Mouse (Mus musculus) hindbrain, embryonic 13.5 days (tissue): ENCODE measurements at regions not wholly inside any gene's neighbourhood (a gene's known extent, or its start where the extent isn't known, plus 50 kb on each side); places are given as distances from the start of the nearest gene placed in this dataset.
"Not testable (repeated sequence)": the region's sequence is repeated elsewhere in the genome, so short reads cannot be mapped to it uniquely, and the experiment has no call there.

ENCODE experiments used
- ATAC-seq: fragments of 200-750 bp; cut with Nextera tagmentation; 2 replicates; pipeline ENCODE4 v1.8.0; 2017; ENCODE audit warnings: moderate TSS enrichment; ENCODE audit not compliant: low FRiP score
- H3K27ac ChIP-seq: fragments of 300-500 bp; sonication (generic); 2 replicates; pipeline ENCODE4 v1.5.1; 2015; ENCODE audit warnings: inconsistent platforms, mild to moderate bottlenecking, moderate library complexity
- H3K27me3 ChIP-seq: fragments of 300-500 bp; sonication (generic); 2 replicates; pipeline ENCODE4 v1.6.1; 2015; ENCODE audit warnings: mild to moderate bottlenecking, inconsistent platforms
- H3K36me3 ChIP-seq: fragments of 300-500 bp; sonication (generic); 2 replicates; pipeline ENCODE4 v1.6.1; 2015; ENCODE audit warnings: mild to moderate bottlenecking, inconsistent platforms
- H3K4me1 ChIP-seq: fragments of 300-500 bp; sonication (generic); replicated peaks from 2 replicates; pipeline ENCODE4 v1.6.1; 2015; ENCODE audit warnings: inconsistent platforms
- H3K4me2 ChIP-seq: fragments of 300-500 bp; sonication (generic); 2 replicates; pipeline ENCODE4 v1.6.1; 2015; ENCODE audit warnings: inconsistent platforms, mild to moderate bottlenecking, moderate library complexity
- H3K4me3 ChIP-seq: fragments of 300-500 bp; sonication (generic); 2 replicates; pipeline ENCODE4 v1.5.1; 2015; ENCODE audit warnings: mild to moderate bottlenecking, inconsistent platforms
- H3K9ac ChIP-seq: fragments of 300-500 bp; sonication (generic); 2 replicates; pipeline ENCODE4 v1.6.1; 2015; ENCODE audit warnings: mild to moderate bottlenecking, inconsistent platforms
- H3K9me3 ChIP-seq: fragments of 300-500 bp; sonication (generic); 2 replicates; pipeline ENCODE4 v1.6.1; 2016; ENCODE audit warnings: inconsistent platforms
- WGBS: fragments of 180-500 bp; shearing (Covaris S2); methylation state at CpG from one replicate; pipeline ENCODE4 v1.1.7; 2015; 5-methylcytosine and 5-hydroxymethylcytosine counted together

DNA sequence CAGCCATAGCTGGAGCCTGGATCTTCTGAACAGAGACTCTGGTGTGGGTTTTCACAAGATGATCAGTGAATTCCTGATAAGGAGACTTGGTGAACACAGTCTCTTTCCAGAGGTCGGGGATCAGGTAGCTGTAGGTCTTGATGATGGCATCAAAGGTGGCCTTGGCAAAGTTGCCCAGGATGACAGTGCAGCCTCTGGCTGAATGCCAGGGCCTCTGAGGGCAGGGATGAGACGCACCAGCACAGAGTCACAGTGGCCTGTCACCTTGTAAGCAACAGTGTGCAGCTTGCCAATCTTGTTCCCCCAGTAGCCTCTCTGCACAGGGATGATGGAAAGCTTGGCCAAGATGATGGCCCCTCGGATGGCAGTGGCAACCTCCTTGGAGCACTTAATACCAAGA is 95.9 kb upstream of the Ipo5 start:
- H3K4me3 ChIP-seq, H3K4me1 ChIP-seq, H3K9ac ChIP-seq, H3K27ac ChIP-seq, H3K27me3 ChIP-seq, H3K36me3 ChIP-seq, H3K4me2 ChIP-seq, H3K9me3 ChIP-seq, ATAC-seq: not testable (repeated sequence)
- WGBS = 75% methylated on average over 3 of the region's 3 CpGs

DNA sequence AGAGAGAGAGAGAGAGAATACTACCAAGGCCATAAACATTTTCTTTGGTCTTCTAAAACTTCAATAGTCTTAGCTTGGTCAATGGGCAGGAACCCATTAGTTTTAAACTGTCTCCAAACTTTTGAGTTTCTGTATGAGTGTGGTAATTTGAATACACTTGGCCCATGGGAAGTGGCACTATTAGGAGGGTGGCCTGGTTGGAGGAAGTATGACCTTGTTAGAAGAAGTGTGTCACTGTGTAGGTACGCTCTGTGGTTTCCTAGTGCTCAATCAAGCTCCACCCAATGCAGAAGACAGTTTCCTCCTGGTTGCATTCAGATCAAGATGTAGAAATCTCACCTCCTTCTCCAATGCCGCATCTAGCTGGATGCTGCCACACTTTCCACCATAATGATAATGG is 94.5 kb upstream of the Ipo5 start:
- H3K9ac ChIP-seq = no peak overlapping the region
- H3K4me3 ChIP-seq = no peak overlapping the region
- ATAC-seq = no peak
- no peaks in the 10 kb centered on the region for H3K27me3 ChIP-seq
- H3K4me1 ChIP-seq = no peaks in the 10 kb centered on the region
- H3K27ac ChIP-seq = no peak overlapping the region
- whole genome bisulfite sequencing = 94% methylated on average over 2 of the region's 2 CpGs
- no peaks in the 10 kb centered on the region for H3K9me3 ChIP-seq
- H3K4me2 ChIP-seq = no peak overlapping the region
- H3K36me3 ChIP-seq = no peaks in the 10 kb centered on the region

DNA sequence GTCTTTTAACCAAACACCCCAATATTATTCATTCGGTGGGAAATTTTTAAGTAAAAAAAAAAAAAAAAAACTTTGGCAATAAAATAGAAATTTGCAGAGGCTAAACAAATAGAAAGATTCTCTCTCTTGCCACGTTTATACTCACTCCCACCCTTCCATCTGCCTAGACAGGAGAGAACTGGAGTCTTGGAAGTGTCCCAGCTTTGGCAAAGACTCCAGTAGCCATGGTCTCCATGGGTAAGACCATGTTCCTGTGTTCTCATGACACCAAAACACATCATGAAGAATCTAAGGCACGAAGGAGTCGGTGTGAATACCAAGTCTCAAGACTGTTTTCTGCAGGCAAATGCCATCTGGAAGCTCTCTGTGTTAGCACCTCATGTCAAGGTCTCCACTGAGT is 84.8 kb upstream of the Ipo5 start:
- Histone ChIP-seq H3K4me3 (no peak overlapping the region), H3K9ac (no peak overlapping the region), H3K4me2 (no peak overlapping the region), H3K27me3 (no peaks in the 10 kb centered on the region), H3K4me1 (no peaks in the 10 kb centered on the region), H3K36me3 (no peaks in the 10 kb centered on the region), H3K9me3 (no peaks in the 10 kb centered on the region), H3K27ac (no peak overlapping the region)
- WGBS = 91% methylated on average over 4 of the region's 4 CpGs
- ATAC-seq = no peak

DNA sequence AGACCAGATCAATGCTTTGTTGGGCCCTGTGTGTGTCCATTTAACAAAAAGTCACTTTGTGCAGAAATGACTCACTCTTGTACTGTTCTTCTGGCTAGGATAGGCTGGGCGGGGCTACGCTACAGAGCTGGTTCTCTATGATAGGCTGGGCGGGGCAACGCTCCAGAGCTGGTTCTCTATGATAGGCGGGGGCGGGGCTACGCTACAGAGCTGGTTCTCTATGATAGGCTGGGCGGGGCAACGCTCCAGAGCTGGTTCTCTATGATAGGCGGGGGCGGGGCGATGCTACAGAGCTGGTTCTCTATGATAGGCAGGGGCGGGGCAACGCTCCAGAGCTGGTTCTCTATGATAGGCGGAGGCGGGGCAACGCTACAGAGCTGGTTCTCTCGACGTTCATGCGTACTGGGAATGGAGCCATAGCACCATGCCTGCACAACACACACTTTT is 80.6 kb upstream of the Ipo5 start:
- not testable (repeated sequence) for H3K9ac ChIP-seq, H3K9me3 ChIP-seq, H3K4me2 ChIP-seq, H3K4me3 ChIP-seq, H3K36me3 ChIP-seq, H3K27me3 ChIP-seq, H3K27ac ChIP-seq
- ATAC-seq = peak; percentile 36; the same call in 1 of the 2 replicates
- WGBS = 23% methylated on average over 16 of the region's 20 CpGs
- peaks cover 12% of the 10 kb centered on the region for H3K4me1 ChIP-seq

DNA sequence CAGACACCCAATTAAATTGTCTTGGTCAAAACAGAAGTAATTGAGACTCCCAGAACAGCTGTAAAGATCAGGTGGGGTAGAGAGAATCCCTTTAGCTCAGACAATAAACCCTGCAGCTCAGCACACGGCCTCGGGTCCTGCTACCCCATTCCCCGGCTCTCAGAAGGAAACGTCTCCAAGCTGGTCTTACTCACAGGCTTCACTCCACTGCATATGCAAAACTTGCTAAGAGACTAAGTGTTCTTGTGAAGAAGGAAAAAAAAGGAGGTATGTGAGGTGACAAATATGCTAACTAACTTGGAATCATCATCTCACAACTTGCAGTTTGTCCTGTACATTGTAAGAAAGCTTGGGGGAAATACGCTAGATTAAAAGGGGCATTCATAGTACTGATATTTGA is 79.6 kb upstream of the Ipo5 start:
- Histone ChIP-seq H3K9ac (no peak overlapping the region), H3K27me3 (no peaks in the 10 kb centered on the region), H3K4me1 (peaks cover 12% of the 10 kb centered on the region), H3K36me3 (no peaks in the 10 kb centered on the region), H3K27ac (no peak overlapping the region), H3K9me3 (no peaks in the 10 kb centered on the region), H3K4me2 (no peak overlapping the region), H3K4me3 (no peak overlapping the region)
- peak; percentile 34; the same call in 1 of the 2 replicates for ATAC-seq
- WGBS = 58% methylated on average over 5 of the region's 5 CpGs

DNA sequence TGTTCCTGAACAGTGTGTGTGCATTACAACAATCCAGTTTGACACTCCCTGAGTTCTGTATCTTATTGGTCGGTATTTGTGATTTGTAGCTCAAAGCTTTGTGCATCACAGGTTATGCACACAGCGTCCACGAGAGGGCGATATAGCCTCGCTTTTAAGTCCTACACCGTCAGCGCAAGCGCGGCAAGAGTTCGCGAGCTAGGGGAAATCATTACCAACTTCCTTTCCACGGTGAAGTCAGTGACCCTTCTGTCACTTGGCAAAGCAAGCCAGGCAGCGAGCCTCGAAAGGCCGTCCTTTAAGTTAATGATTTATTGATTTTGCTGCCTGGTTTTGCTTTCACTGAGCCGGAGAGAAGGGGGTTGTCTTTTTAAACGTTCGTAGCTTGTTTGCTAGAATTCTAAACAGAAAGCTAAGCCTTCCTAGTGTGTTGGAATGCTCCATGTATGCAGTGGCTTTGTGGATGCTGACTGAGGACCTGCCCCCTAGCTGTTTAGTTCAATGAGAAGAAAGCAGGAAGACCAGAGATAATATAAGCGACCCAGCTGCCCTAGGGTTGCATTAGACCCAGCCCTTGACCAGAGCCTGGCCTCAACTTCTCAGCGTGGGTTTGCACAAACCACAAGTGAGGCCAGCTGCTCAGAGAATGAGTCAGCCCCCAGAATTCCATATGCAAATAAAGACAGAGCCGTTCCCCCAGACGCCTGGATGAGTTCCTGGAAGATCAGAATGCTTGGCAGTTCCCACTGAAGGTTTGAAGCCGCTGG is 79.0 kb upstream of the Ipo5 start:
- H3K27ac ChIP-seq = peak overlapping the region; percentile 63
- peak overlapping the region; percentile 58 for H3K4me2 ChIP-seq
- H3K4me3 ChIP-seq = peak overlapping the region; percentile 27
- no peaks in the 10 kb centered on the region for H3K27me3 ChIP-seq
- H3K9ac ChIP-seq = peak overlapping the region; percentile 49; the same call in 1 of the 2 replicates
- peak; percentile 58 for ATAC-seq
- no peaks in the 10 kb centered on the region for H3K36me3 ChIP-seq
- H3K4me1 ChIP-seq = peaks cover 12% of the 10 kb centered on the region
- WGBS = 5% methylated on average over 23 of the region's 23 CpGs
- no peaks in the 10 kb centered on the region for H3K9me3 ChIP-seq

DNA sequence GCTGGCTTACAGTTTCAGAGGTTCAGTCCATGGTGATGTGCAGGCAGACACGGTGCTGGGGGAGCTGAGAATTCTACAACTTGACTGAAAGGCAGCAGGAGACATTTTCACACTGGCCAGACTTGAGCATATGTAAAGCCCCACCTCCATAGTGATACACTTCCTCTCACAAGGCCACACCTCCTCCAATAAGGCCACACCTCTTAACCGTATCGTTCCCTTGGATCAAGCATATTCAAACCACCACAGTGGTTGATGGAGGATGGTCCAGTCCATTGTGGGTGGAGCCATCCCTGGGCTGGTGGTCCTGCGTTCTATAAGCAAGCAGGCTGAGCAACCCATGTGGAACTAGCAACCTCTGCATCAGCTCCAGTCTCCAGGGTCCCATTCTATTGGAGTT is 76.2 kb upstream of the Ipo5 start:
- Histone ChIP-seq H3K9me3 (no peaks in the 10 kb centered on the region), H3K4me1 (peaks cover 12% of the 10 kb centered on the region), H3K27me3 (no peaks in the 10 kb centered on the region), H3K36me3 (no peaks in the 10 kb centered on the region), H3K27ac (no peak overlapping the region), H3K4me2 (no peak overlapping the region), H3K4me3 (no peak overlapping the region), H3K9ac (no peak overlapping the region)
- 88% methylated on average over 4 of the region's 4 CpGs for WGBS
- no peak for ATAC-seq

DNA sequence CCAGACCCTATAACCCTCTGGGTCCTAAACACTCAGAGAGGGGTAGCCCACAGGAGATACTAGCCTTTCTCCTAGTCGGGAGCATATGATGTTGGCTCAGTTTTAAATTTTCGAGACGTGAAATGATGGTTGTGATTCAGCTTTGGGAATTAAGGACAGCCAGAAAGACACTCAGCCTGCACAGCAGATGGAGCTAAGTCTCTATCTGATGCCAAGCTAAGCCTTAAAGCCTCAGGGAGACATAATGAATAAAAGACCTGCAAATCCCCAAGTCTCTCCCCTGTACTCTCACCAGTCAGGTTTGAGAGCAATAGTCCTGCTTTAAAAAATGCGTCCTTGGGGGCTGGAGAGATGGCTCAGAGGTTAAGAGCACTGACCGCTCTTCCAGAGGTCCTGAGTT is 75.3 kb upstream of the Ipo5 start:
- 67% methylated on average over 5 of the region's 5 CpGs for WGBS
- no peak for ATAC-seq
- Histone ChIP-seq H3K9ac (no peak overlapping the region), H3K27ac (no peak overlapping the region), H3K4me1 (peaks cover 12% of the 10 kb centered on the region), H3K4me3 (no peak overlapping the region), H3K27me3 (no peaks in the 10 kb centered on the region), H3K9me3 (no peaks in the 10 kb centered on the region), H3K4me2 (no peak overlapping the region), H3K36me3 (no peaks in the 10 kb centered on the region)

DNA sequence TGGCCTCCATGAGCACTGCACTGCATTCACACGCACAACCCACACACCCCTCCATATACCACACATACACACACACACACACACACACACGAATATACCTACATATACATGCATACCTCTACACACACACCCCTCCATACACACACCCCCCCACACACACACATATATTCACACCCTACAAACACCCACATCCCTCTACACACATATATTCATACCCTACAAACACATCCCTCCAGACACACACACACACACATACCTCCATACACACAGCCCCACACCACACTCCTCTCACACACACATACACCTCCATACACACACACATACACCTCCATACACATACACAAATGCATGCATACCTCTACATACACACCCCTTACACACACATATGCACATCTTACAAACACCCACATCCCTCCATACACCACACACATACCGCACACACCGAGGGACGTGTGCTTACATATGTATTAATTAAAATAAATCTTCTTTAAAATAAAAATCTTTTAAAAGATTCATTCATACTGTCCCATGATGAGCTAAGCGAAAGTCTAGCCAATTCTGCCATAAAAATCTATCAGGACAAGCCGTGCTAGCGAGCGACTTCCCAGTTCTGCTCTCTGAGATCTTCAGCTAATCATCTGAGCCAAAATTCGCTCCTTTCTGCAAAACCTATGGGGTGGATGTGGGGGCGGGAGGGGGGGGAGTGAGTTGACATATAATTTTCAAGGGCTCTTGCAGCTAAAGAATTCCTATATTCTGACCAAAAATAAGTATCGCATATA is 74.3 kb upstream of the Ipo5 start:
- Histone ChIP-seq H3K4me2 (no peak overlapping the region), H3K9me3 (no peaks in the 10 kb centered on the region), H3K27ac (no peak overlapping the region), H3K4me1 (peaks cover 9% of the 10 kb centered on the region), H3K36me3 (no peaks in the 10 kb centered on the region), H3K4me3 (no peak overlapping the region), H3K9ac (no peak overlapping the region), H3K27me3 (no peaks in the 10 kb centered on the region)
- 93% methylated on average over 12 of the region's 12 CpGs for WGBS
- no peak for ATAC-seq

DNA sequence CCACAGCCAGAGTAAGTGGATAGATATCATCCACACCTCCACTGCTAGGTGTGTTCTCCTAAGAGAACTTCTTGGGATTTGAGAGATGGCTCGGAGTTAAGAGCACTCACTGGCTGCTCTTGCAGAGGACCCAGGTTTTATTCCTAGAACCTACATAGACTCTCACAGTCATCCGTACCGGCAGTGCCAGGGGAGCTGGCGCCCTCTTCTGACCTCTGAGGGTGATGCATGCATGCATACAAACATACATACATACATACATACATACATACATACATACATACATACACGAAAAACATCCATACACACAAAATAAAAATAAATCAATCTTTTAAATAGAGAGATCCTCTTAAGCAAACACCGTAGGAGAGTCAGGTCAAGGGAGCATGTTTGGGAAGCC is 70.1 kb upstream of the Ipo5 start:
- no peaks in the 10 kb centered on the region for H3K36me3 ChIP-seq
- H3K27ac ChIP-seq = no peak overlapping the region
- H3K27me3 ChIP-seq = no peaks in the 10 kb centered on the region
- 84% methylated on average over 6 of the region's 6 CpGs for WGBS
- H3K9me3 ChIP-seq = no peaks in the 10 kb centered on the region
- no peaks in the 10 kb centered on the region; the same call in 1 of the 2 replicates for H3K4me1 ChIP-seq
- H3K9ac ChIP-seq = no peak overlapping the region
- no peak for ATAC-seq
- no peak overlapping the region for H3K4me3 ChIP-seq
- H3K4me2 ChIP-seq = no peak overlapping the region

DNA sequence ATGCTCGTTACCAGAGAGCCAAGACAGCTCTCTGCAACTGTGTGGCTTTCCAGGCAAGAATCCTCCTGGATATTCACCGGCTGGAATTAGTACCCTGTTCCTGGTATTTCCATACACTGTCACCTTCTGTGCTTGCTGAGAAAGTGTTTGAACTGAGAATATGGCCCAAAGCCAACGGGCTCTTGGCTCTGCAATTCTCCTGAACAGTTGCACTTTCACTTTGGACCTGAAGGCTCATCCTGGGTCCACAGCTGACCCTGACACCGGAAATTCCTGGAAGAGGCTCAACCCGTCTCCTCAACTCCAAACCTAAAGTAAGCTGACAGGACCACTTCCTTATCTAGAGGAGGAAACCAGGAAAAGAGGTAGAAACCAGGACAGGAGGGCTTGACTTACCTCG is 69.7 kb upstream of the Ipo5 start:
- WGBS = 91% methylated on average over 6 of the region's 6 CpGs
- no peaks in the 10 kb centered on the region for H3K27me3 ChIP-seq
- no peak overlapping the region for H3K9ac ChIP-seq
- no peaks in the 10 kb centered on the region; the same call in 1 of the 2 replicates for H3K4me1 ChIP-seq
- no peak overlapping the region for H3K27ac ChIP-seq
- ATAC-seq = no peak
- no peak overlapping the region for H3K4me3 ChIP-seq
- no peak overlapping the region for H3K4me2 ChIP-seq
- H3K9me3 ChIP-seq = no peaks in the 10 kb centered on the region
- H3K36me3 ChIP-seq = no peaks in the 10 kb centered on the region

DNA sequence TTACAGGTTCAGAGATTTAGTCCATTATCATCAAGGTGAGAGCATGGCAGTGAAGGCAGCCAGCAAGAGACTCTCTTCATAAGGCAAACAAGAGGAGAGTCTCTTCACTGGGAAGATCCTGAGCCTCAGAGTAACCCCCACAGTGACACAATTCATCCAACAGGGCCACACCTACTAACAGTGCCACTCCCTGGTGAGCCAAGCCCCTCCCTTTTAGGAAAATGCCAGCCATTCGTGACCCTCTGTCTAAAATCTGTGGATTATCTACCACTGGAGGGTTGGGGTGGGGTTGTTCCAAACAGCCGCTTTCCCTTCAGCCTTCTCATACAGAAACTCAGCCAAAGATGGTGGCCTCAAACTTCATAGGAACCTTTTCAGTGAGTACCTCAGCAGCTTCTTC is 65.9 kb upstream of the Ipo5 start:
- H3K4me3 ChIP-seq = no peak overlapping the region
- ATAC-seq = no peak
- H3K36me3 ChIP-seq = no peaks in the 10 kb centered on the region
- H3K4me2 ChIP-seq = no peak overlapping the region
- no peaks in the 10 kb centered on the region; the same call in 1 of the 2 replicates for H3K4me1 ChIP-seq
- H3K27ac ChIP-seq = no peak overlapping the region
- WGBS = 82% methylated on average over 2 of the region's 2 CpGs
- no peak overlapping the region for H3K9ac ChIP-seq
- H3K9me3 ChIP-seq = no peaks in the 10 kb centered on the region
- 0 out of 2 replicates have a peak, but pooled peaks cover 4% of the 10 kb centered on the region for H3K27me3 ChIP-seq
